Mouse (Mus musculus) limb, embryonic 10.5 days (tissue): ENCODE results near the gene Mlycd. TPM values are rescaled to one million over a fixed set of nuclear protein-coding genes. Genes with fewer than 3 reads are reported as not detected.
A peak's percentile ranks its signal among the peaks of the same experiment; 100 is the strongest.

Source experiments
- DNase-seq: peaks from one replicate; pipeline ENCODE4 v3.0.0-alpha.2; 2017; ENCODE audit warnings: low spot score
- H3K27ac ChIP-seq: fragments of 300-500 bp; sonication (generic); 2 replicates; pipeline ENCODE4 v1.5.1; 2016; ENCODE audit warnings: mild to moderate bottlenecking
- H3K27me3 ChIP-seq: fragments of 300-500 bp; sonication (generic); 2 replicates; pipeline ENCODE4 v1.6.1; 2016; ENCODE audit warnings: low read depth, mild to moderate bottlenecking; ENCODE audit not compliant: poor library complexity, severe bottlenecking
- H3K36me3 ChIP-seq: fragments of 300-500 bp; sonication (generic); 2 replicates; pipeline ENCODE4 v1.6.1; 2016; ENCODE audit warnings: mild to moderate bottlenecking, moderate library complexity
- H3K4me1 ChIP-seq: fragments of 300-500 bp; sonication (generic); 2 replicates; pipeline ENCODE4 v1.6.1; 2016
- H3K4me3 ChIP-seq: fragments of 300-500 bp; sonication (generic); 2 replicates; pipeline ENCODE4 v1.5.1; 2016; ENCODE audit warnings: mild to moderate bottlenecking, moderate library complexity
- H3K9me3 ChIP-seq: fragments of 300-500 bp; sonication (generic); replicated peaks from 2 replicates; pipeline ENCODE4 v1.6.1; 2016; ENCODE audit warnings: mild to moderate bottlenecking
- WGBS: fragments of 180-500 bp; shearing (Covaris S2); methylation state at CpG from one replicate; pipeline ENCODE4 v1.1.7; 2016; 5-methylcytosine and 5-hydroxymethylcytosine counted together
- polyA plus RNA-seq: library from polyadenylated mRNA; unstranded; fragments of >200 nt; fragmentation: Nextera tagmentation; extraction: Ambion mirVana; gene quantifications from 2 replicates; pipeline ENCODE4 v1.2.1, GENCODE M21; 2016

The Mlycd gene
- polyA plus RNA-seq, 1 experiment from 2014 or later = 6.7 TPM

DNA sequence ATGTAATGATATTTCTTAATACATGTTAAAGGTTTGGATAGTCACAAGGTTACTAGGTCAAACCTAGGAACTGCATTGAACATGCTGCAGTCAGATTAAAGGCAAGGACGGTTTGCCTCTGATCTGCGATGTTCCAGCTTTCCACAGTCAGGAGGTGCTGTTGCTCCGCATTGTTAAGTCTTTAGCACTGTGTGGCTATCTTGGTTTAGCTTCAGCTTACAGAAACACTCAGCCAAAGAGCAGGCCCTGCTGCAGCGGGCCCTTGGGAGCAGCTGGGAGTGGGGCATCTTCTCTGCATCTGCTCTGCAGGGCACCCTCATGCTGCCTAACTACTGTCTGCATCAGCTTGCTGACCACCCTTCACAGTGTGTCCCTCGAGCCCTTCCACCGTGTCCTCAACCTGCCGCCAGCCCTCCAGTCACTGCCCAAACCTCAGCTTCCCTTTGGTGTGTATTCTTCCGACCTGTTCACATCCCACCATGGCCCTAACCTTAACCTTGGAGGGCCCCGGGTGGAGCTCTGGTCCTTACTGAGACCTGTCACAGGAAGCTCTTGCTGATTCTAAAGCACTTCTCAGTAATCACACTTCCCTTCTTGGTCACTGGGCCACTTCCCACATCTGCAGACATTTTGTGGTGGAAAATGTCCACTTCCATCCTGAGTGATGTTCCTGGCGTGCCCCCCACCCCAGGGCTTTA is 17.5 kb downstream of the Mlycd start:
- Histone ChIP-seq H3K27ac (no peak overlapping the region), H3K4me3 (no peak overlapping the region), H3K36me3 (peaks cover 17% of the 10 kb centered on the region), H3K9me3 (no peaks in the 10 kb centered on the region), H3K4me1 (peaks cover 12% of the 10 kb centered on the region), H3K27me3 (peaks cover 40% of the 10 kb centered on the region)
- DNase-seq = no peak
- 59% methylated on average over 10 of the region's 10 CpGs for WGBS

DNA sequence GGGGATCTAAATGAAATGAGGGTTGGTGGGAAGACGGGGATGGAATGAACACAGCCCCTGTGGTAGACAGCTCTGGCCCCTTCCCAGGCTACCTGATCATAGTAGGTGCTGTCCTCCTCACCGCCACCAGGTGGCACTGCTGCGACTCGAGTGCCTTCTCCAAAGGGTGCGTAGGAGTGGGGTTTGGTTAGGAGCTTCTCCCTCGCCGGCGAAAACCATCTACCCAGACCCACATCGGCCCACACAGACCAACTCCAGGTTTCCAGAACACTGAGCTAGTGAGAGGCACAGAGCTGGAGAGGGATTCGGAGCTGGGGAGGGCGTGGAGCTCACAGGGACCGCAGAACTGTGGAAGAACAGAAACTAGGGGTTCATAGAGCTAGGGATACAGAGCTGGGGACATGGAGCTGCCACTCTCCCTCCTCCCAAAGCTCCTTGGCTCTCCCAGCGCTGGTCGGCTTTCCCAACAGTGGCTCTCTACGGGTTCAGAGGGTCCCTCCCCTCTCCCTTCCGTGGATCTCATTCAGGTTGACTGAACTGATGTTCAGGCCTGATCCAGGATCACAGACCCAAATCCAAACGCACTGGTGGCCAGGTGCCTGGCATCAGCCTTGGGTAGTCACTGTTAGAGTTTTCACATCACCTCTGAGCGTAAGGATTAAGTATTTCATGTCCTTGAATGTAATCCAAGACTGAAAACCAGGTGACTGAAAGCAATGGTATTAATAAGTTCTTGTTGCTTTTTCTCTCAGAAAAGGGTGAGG is 18.2 kb downstream of the Mlycd start:
- peaks cover 14% of the 10 kb centered on the region for H3K36me3 ChIP-seq
- peaks cover 12% of the 10 kb centered on the region for H3K4me1 ChIP-seq
- peak overlapping the region; percentile 54; the same call in 1 of the 2 replicates for H3K27ac ChIP-seq
- H3K27me3 ChIP-seq = peaks cover 48% of the 10 kb centered on the region
- peak overlapping the region; percentile 37 for H3K4me3 ChIP-seq
- peak; percentile 89 for DNase-seq
- H3K9me3 ChIP-seq = no peaks in the 10 kb centered on the region
- 12% methylated on average over 18 of the region's 18 CpGs for WGBS

DNA sequence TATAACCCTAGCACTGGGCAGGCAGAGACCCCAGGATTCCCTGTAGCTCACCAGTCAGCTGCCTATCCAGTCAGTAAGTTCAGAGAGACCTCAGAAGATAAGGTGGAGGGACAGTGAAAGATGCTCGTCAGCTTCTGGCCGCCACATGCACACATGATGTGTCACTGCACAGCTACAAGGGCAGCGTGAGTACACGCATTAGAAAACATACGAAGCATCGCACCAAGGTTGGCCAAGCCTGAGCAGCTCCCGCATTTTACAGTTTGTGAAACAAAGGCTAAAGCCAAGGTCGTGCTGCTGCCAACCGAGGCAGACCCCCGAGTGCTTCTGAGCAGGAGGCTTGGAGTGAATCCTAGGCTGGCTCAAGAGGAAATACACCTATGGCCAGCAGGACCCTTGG is 18.9 kb downstream of the Mlycd start:
- no peak overlapping the region for H3K27ac ChIP-seq
- 86% methylated on average over 10 of the region's 10 CpGs for WGBS
- H3K27me3 ChIP-seq = peaks cover 48% of the 10 kb centered on the region

GRCm38 (mm10) chr8:119420318-119420717 is 25.6 kb downstream of the Mlycd start:
- WGBS = 80% methylated on average over 7 of the region's 7 CpGs
- Histone ChIP-seq H3K27me3 (peaks cover 23% of the 10 kb centered on the region), H3K4me1 (peaks cover 44% of the 10 kb centered on the region), H3K9me3 (no peaks in the 10 kb centered on the region), H3K4me3 (no peak overlapping the region), H3K36me3 (no peaks in the 10 kb centered on the region), H3K27ac (no peak overlapping the region)
- no peak for DNase-seq

More for the DNA sequence above, 18.9 kb downstream of the Mlycd start:
- no peak for DNase-seq
- Histone ChIP-seq H3K4me1 (peaks cover 12% of the 10 kb centered on the region), H3K9me3 (no peaks in the 10 kb centered on the region), H3K4me3 (no peak overlapping the region), H3K36me3 (peaks cover 13% of the 10 kb centered on the region)

DNA sequence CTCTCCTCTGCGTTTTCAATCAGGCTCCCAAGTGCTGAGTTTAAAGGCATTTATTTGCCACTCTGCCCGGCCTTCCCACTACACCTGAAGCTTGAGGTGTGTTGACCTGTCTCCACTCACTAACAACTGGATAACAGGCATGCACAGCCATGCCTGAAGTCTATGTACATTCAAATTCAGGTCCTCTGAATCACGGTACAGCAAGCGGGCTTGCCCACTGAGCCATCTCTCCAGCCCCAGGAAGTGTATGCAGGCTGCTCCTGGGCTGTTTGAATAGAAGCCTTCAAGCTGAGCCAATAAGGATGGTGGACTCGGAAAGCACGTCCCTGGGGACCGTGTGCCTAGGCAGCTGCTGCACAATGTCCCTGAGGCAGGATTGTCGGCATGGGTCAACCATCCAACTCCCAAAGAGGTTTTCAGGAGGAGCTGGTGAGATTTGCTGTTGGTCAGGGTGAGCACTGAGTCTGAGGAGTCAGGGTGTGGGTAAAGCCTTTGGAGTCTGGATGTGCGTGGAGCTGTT is 27.0 kb downstream of the Mlycd start:
- H3K27me3 ChIP-seq = peaks cover 11% of the 10 kb centered on the region
- WGBS = 70% methylated on average over 9 of the region's 9 CpGs
- H3K4me3 ChIP-seq = no peak overlapping the region
- no peaks in the 10 kb centered on the region for H3K36me3 ChIP-seq
- H3K27ac ChIP-seq = 0 out of 2 replicates have a peak overlapping the region, but pooled peaks have one; percentile 3
- no peaks in the 10 kb centered on the region for H3K9me3 ChIP-seq
- H3K4me1 ChIP-seq = peaks cover 41% of the 10 kb centered on the region
- no peak for DNase-seq

DNA sequence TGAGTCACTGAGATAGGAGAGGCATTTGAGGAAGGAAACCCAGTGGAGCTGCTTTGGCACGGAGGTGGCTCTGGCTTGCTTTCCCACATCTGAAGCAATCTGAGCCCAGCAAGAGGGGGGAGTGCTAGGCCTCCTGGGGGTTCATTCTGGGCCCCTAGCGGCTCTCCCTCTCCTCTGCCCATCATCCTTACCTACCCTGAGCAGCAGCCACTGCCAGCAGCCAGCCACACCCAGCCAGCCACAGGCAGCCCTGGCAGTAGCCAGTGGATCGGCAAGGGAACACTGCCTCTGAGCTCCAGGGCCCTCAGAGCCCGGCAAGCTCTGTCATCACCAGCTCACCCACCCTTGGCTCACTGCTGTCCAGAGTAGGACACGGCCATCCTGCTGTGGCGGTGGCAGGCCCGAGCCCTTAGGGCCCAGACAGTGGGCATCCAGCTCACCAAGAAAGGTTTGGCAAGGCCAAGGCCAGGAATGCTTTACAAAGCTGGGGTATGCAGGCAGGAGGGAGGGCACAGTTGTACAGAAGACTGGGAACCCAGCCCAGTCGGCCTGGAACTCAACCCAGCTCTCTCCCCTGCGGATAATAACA is 27.5 kb downstream of the Mlycd start:
- Histone ChIP-seq H3K27ac (0 out of 2 replicates have a peak overlapping the region, but pooled peaks have one; percentile 16), H3K4me3 (no peak overlapping the region), H3K9me3 (no peaks in the 10 kb centered on the region), H3K27me3 (peaks cover 7% of the 10 kb centered on the region), H3K4me1 (peaks cover 41% of the 10 kb centered on the region), H3K36me3 (no peaks in the 10 kb centered on the region)
- 70% methylated on average over 9 of the region's 9 CpGs for WGBS
- DNase-seq = no peak

- no peak overlapping the region for H3K27ac ChIP-seq
- H3K27me3 ChIP-seq = no peaks in the 10 kb centered on the region
- no peak overlapping the region for H3K4me3 ChIP-seq
- no peaks in the 10 kb centered on the region for H3K36me3 ChIP-seq
- 72% methylated on average over 9 of the region's 9 CpGs for WGBS
- DNase-seq = no peak
- H3K4me1 ChIP-seq = peaks cover 45% of the 10 kb centered on the region
- H3K9me3 ChIP-seq = no peaks in the 10 kb centered on the region
Measured at GRCm38 (mm10) chr8:119423631-119424141, 29.0 kb downstream of the Mlycd start.

- H3K4me1 ChIP-seq = peaks cover 39% of the 10 kb centered on the region
- no peak for DNase-seq
- WGBS = 89% methylated on average over 10 of the region's 10 CpGs
- no peaks in the 10 kb centered on the region for H3K27me3 ChIP-seq
- H3K4me3 ChIP-seq = no peak overlapping the region
- H3K27ac ChIP-seq = peak overlapping the region; percentile 26; the same call in 1 of the 2 replicates
- no peaks in the 10 kb centered on the region for H3K36me3 ChIP-seq
- H3K9me3 ChIP-seq = no peaks in the 10 kb centered on the region
Measured at GRCm38 (mm10) chr8:119424199-119424733, 29.6 kb downstream of the Mlycd start.

GRCm38 (mm10) chr8:119424740-119425139 is 30.1 kb downstream of the Mlycd start:
- Histone ChIP-seq H3K27me3 (no peaks in the 10 kb centered on the region), H3K4me1 (peaks cover 37% of the 10 kb centered on the region), H3K9me3 (no peaks in the 10 kb centered on the region), H3K36me3 (no peaks in the 10 kb centered on the region), H3K27ac (peak overlapping the region; percentile 26; the same call in 1 of the 2 replicates), H3K4me3 (no peak overlapping the region)
- no peak for DNase-seq
- 81% methylated on average over 10 of the region's 10 CpGs for WGBS

GRCm38 (mm10) chr8:119425533-119425932 is 30.9 kb downstream of the Mlycd start:
- no peak for DNase-seq
- no peaks in the 10 kb centered on the region for H3K27me3 ChIP-seq
- no peak overlapping the region for H3K4me3 ChIP-seq
- no peaks in the 10 kb centered on the region for H3K9me3 ChIP-seq
- H3K4me1 ChIP-seq = peaks cover 33% of the 10 kb centered on the region
- peak overlapping the region; percentile 14; the same call in 1 of the 2 replicates for H3K27ac ChIP-seq
- WGBS = 90% methylated on average over 10 of the region's 10 CpGs
- no peaks in the 10 kb centered on the region for H3K36me3 ChIP-seq

- Histone ChIP-seq H3K27ac (peak overlapping the region; percentile 7; the same call in 1 of the 2 replicates), H3K9me3 (no peaks in the 10 kb centered on the region), H3K4me1 (peaks cover 27% of the 10 kb centered on the region), H3K27me3 (no peaks in the 10 kb centered on the region), H3K36me3 (no peaks in the 10 kb centered on the region), H3K4me3 (no peak overlapping the region)
- DNase-seq = no peak
- 85% methylated on average over 6 of the region's 6 CpGs for WGBS
Measured at GRCm38 (mm10) chr8:119426069-119426735, 31.5 kb downstream of the Mlycd start.
